Comparison of ENCODE assay signal across 7 mouse cellular contexts in the genomic region with DNA sequence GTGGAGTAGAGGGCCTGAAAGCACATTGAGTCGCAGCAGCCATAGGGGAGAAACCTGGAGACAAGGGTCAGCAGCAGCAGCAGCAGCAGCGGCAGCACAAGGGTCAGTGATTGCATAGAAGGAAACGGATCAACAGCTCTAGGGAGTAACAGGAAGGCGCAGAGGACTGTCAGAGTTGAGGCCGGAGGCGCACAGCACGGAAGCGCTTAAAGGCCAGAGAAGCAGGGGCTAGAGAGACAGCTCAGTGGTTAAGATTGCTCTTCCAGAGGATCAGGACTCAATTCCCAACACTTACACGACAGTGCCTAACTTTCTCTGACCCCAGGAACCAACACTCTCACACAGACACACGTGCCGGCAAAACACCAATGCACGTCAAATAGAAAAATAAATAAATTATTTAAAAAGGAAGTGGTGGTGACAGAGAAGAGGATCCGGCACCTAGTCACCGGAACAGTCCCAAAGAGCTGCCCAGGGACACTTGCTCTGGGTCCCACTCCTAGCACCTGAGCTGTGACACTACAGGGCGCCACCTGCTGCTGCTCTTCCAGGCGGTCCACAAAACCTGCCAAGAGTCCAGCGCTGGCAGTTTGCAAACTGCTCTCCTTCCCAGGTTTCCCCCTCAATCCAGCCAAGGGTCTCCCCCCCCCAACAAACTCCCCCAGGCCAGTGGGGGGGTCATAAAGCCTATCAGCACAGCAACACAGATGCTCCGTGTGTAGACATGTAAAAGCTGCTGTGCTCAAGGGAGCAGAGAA. TPM values are rescaled to one million over a fixed set of nuclear protein-coding genes. Genes with fewer than 3 reads are reported as not detected.
DNase-seq lines count a peak whose midpoint lies in the region; ATAC-seq and TF ChIP-seq lines count a peak whose summit lies in the region.

No protein-coding gene starts in this region.

- in situ Hi-C loops in ES-E14 (cut with MboI; ENCODE audit: low sequenced_read_pairs in 2 of 2, unreplicated experiment in 2 of 2), result no loop called here

- no peak for ATAC-seq in hindbrain, embryonic 15.5 days (ENCODE audit: low FRiP score, low read depth)
- peak; percentile 34 for ATAC-seq in liver, embryonic 13.5 days (ENCODE audit: low read depth)
- no peak for ATAC-seq in CD4-positive, CD25-positive, alpha-beta regulatory T cell, adult 4 months

- WGBS in hindbrain, embryonic 15.5 days, result 80% methylated on average over 18 of the region's 18 CpGs
- 30% methylated on average over 18 of the region's 18 CpGs for WGBS in liver, embryonic 13.5 days (ENCODE audit: insufficient replicate concordance)

- TF ChIP-seq CTCF in cortical plate, adult 2 months (IDR thresholded peaks at IDR 0.05; ENCODE audit: extremely low read depth, insufficient read depth, low read length), result no peak

- no peak for TF ChIP-seq POLR2A in cortical plate, adult 2 months (IDR thresholded peaks at IDR 0.05; ENCODE audit: extremely low read depth, insufficient read depth, low read length)

- H3K9ac ChIP-seq in ES-E14 (ENCODE audit: insufficient read depth, low read depth, low read length, poor library complexity, severe bottlenecking), result peak overlapping the region; percentile 43; the same call in 1 of the 2 replicates
- H3K9ac ChIP-seq in hindbrain, embryonic 15.5 days, result no peak overlapping the region
- H3K9ac ChIP-seq in liver, embryonic 13.5 days, result peak overlapping the region; percentile 99

- H3K4me3 ChIP-seq in ES-E14 (ENCODE audit: insufficient read depth in 1 of 2, low read depth in 1 of 2, low read length in 2 of 2, poor library complexity in 1 of 2, severe bottlenecking in 1 of 2), result no peak overlapping the region
- peak overlapping the region; percentile 86; the same call in 1 of the 2 replicates for H3K4me3 ChIP-seq in cortical plate, adult 2 months (ENCODE audit: insufficient read depth, low read length)
- H3K4me3 ChIP-seq in hindbrain, embryonic 15.5 days, result no peak overlapping the region
- peak overlapping the region; percentile 74 for H3K4me3 ChIP-seq in liver, embryonic 13.5 days (replicated peaks)

- peak overlapping the region; percentile 16; the same call in 1 of the 2 replicates for H3K27ac ChIP-seq in ES-E14 (ENCODE audit: insufficient read depth, low read depth, low read length, poor library complexity, severe bottlenecking)
- H3K27ac ChIP-seq in cortical plate, adult 2 months (ENCODE audit: insufficient read depth, low read length), result no peak overlapping the region
- H3K27ac ChIP-seq in hindbrain, embryonic 15.5 days (replicated peaks), result no peak overlapping the region
- H3K27ac ChIP-seq in liver, embryonic 13.5 days, result peak overlapping the region; percentile 100

- no peaks in the 10 kb centered on the region for H3K27me3 ChIP-seq in hindbrain, embryonic 15.5 days
- no peaks in the 10 kb centered on the region for H3K27me3 ChIP-seq in liver, embryonic 13.5 days

- DNase-seq in ES-E14 (ENCODE audit: low read depth, low spot score), result no peak
- peak; percentile 42 for DNase-seq in liver, embryonic 13.5 days
- DNase-seq in c-Kit-positive CD71-positive TER-119-positive erythroid progenitor cells, embryonic 14.5 days (ENCODE audit: low spot score), result no peak
- DNase-seq in T-cell, adult 2 months (ENCODE audit: low spot score), result no peak

- H3K9me3 ChIP-seq in ES-E14 (ENCODE audit: control insufficient read depth, insufficient read depth, low read depth, low read length), result no peaks in the 10 kb centered on the region
- no peaks in the 10 kb centered on the region for H3K9me3 ChIP-seq in hindbrain, embryonic 15.5 days
- no peaks in the 10 kb centered on the region for H3K9me3 ChIP-seq in liver, embryonic 13.5 days (replicated peaks)

- peaks cover 3 to 20% of the 10 kb centered on the region in 2 experiments; a peak in 2 of 4 replicates for H3K4me1 ChIP-seq in ES-E14 (ENCODE audit: control insufficient read depth in 2 of 2, insufficient read depth in 2 of 2, low read length in 2 of 2, poor library complexity in 1 of 2)
- peaks cover 6% of the 10 kb centered on the region; the same call in 1 of the 2 replicates for H3K4me1 ChIP-seq in cortical plate, adult 2 months (ENCODE audit: control insufficient read depth, insufficient read depth, low read length)
- H3K4me1 ChIP-seq in hindbrain, embryonic 15.5 days (replicated peaks), result peaks cover 30% of the 10 kb centered on the region
- H3K4me1 ChIP-seq in liver, embryonic 13.5 days (replicated peaks), result peaks cover 84% of the 10 kb centered on the region

- H3K36me3 ChIP-seq in ES-E14 (ENCODE audit: control insufficient read depth, insufficient read depth, low read length, poor library complexity, severe bottlenecking), result peaks cover 3% of the 10 kb centered on the region; the same call in 1 of the 2 replicates
- H3K36me3 ChIP-seq in hindbrain, embryonic 15.5 days, result no peaks in the 10 kb centered on the region
- H3K36me3 ChIP-seq in liver, embryonic 13.5 days, result peaks cover 39% of the 10 kb centered on the region

- peak overlapping the region; percentile 69 for H3K4me2 ChIP-seq in hindbrain, embryonic 15.5 days
- H3K4me2 ChIP-seq in liver, embryonic 13.5 days, result peak overlapping the region; percentile 97

TF ChIP-seq in ES-E14, 5 proteins besides CTCF, POLR2A, EP300 and RAD21:
- no peak for TF ChIP-seq MAFK (IDR thresholded peaks at IDR 0.05; ENCODE audit: insufficient read depth, low read depth, low read length)
- TF ChIP-seq ZC3H11A (IDR thresholded peaks at IDR 0.05; ENCODE audit: borderline replicate concordance, low read depth, low read length), result no peak
- TF ChIP-seq HCFC1 (IDR thresholded peaks at IDR 0.05; ENCODE audit: borderline replicate concordance, insufficient read depth, low read length), result no peak
- TF ChIP-seq CHD2 (IDR thresholded peaks at IDR 0.05; ENCODE audit: low read depth, low read length), result no peak

RNA-seq across cellular contexts. Expression of a gene that starts 2.2 kb away (rescaled TPM):
- total RNA-seq in ES-E14 (2012; rRNA removed), result 6.8 and 9.4 TPM in 2 replicates
- 44.0 and 50.3 TPM in 2 replicates for polyA plus RNA-seq in cortical plate, adult 2 months (2012; rRNA removed)
- 16.8 and 17.9 TPM in 2 replicates for polyA plus RNA-seq in hindbrain, embryonic 15.5 days (2015; fragmentation: Nextera tagmentation; extraction: Ambion mirVana)
- polyA plus RNA-seq in liver, embryonic 13.5 days (2015; fragmentation: Nextera tagmentation; extraction: Ambion mirVana), result 78.6 and 94.8 TPM in 2 replicates
- 1 to 10 TPM; 2.0 to 2.4 TPM for polyA plus RNA-seq in CD4-positive, CD25-positive, alpha-beta regulatory T cell, adult 4 months (2017; shearing (Covaris generic))

RNA-seq across cellular contexts. Expression of a gene that starts 13.7 kb away (rescaled TPM):
- total RNA-seq in ES-E14 (2012; rRNA removed), result 642 and 877 TPM in 2 replicates
- polyA plus RNA-seq in cortical plate, adult 2 months (2012; rRNA removed), result 127 and 133 TPM in 2 replicates
- polyA plus RNA-seq in hindbrain, embryonic 15.5 days (2015; fragmentation: Nextera tagmentation; extraction: Ambion mirVana), result 341 and 365 TPM in 2 replicates
- polyA plus RNA-seq in liver, embryonic 13.5 days (2015; fragmentation: Nextera tagmentation; extraction: Ambion mirVana), result 634 and 723 TPM in 2 replicates
- 100 to 1,000 TPM; 235 to 276 TPM for polyA plus RNA-seq in CD4-positive, CD25-positive, alpha-beta regulatory T cell, adult 4 months (2017; shearing (Covaris generic))

RNA-seq across cellular contexts. Expression of a gene that starts 52.9 kb away (rescaled TPM):
- 1.2 TPM in 2 replicates for total RNA-seq in ES-E14 (2012; rRNA removed)
- polyA plus RNA-seq in cortical plate, adult 2 months (2012; rRNA removed), result 116 and 119 TPM in 2 replicates
- 6.6 and 7.3 TPM in 2 replicates for polyA plus RNA-seq in hindbrain, embryonic 15.5 days (2015; fragmentation: Nextera tagmentation; extraction: Ambion mirVana)
- polyA plus RNA-seq in liver, embryonic 13.5 days (2015; fragmentation: Nextera tagmentation; extraction: Ambion mirVana), result not detected in 2 replicates
- polyA plus RNA-seq in CD4-positive, CD25-positive, alpha-beta regulatory T cell, adult 4 months (2017; shearing (Covaris generic)), result under 1 TPM in 1 of 2 experiments, not detected in 1; 0.08 TPM

Comparison
In these comparisons a context has a peak if more than half of its experiments do, and no peak if none do; other contexts are left out.
1. H3K27ac ChIP-seq: peak in ES-E14 (single experiment) and liver, embryonic 13.5 days (single experiment); none in cortical plate, adult 2 months (single experiment) and hindbrain, embryonic 15.5 days (single experiment).
2. H3K4me3 ChIP-seq: peak in cortical plate, adult 2 months (single experiment) and liver, embryonic 13.5 days (single experiment); none in ES-E14 (0 of 2) and hindbrain, embryonic 15.5 days (single experiment).
3. RNA of a gene that starts 52.9 kb away (polyA plus RNA-seq): 116 to 119 TPM in cortical plate, adult 2 months; 6.6 to 7.3 TPM in hindbrain, embryonic 15.5 days, 0.08 TPM in CD4-positive, CD25-positive, alpha-beta regulatory T cell, adult 4 months and not detected in liver, embryonic 13.5 days; every median in the first group is over 10 times any median in the second.